Mouse (Mus musculus) embryonic fibroblast, embryonic 13.5 days (primary cell): ENCODE data around the gene Efnb3.

Experiments used
- CTCF ChIP-seq: IDR thresholded peaks from 2 replicates; pipeline ENCODE4 v1.5.1; 2011; ENCODE audit warnings: mild to moderate bottlenecking, control low read depth, low read length, moderate library complexity, borderline replicate concordance; ENCODE audit not compliant: insufficient read depth
- POLR2A ChIP-seq: IDR thresholded peaks from 2 replicates; pipeline ENCODE4 v1.6.1; 2011; ENCODE audit warnings: low read depth, mild to moderate bottlenecking, control low read depth, low read length, moderate library complexity

DNA sequence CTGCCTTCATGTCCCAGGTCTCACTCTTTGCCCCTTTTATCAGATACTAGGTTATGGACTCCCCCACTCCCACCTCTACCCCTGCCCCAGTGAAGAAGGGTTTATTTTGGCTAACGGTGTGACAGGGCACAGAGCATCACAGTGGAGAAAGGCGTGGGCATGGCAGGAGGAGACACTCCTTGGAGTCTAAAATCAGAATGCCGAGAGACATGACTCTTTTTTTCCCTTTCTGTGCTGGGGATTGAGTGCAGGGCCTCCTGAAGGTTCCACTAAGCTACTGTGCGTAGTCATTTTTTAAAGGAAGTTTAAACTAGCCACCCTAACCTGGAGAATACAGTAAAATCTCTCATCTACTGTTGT is 32.0 kb downstream of the Efnb3 start:
- TF ChIP-seq CTCF: no peak
- no peak for TF ChIP-seq POLR2A
